Mouse (Mus musculus): Measurements from ENCODE around the gene Myzap. TPM values are rescaled to one million over a fixed set of nuclear protein-coding genes. Genes with fewer than 3 reads are reported as not detected.

Myzap gene
- polyA plus RNA-seq, 1 experiment, result 6.0 TPM

- Histone ChIP-seq H3K4me2 (ENCODE audit: low read depth) (no peak overlapping the region), H3K27me3 (ENCODE audit: control insufficient read depth, insufficient read depth, insufficient read length) (no peaks in the 10 kb centered on the region), H3ac (ENCODE audit: control insufficient read depth, insufficient read length) (no peak overlapping the region), H3K4me3 (no peak overlapping the region), H3K36me3 (ENCODE audit: control insufficient read depth, insufficient read depth) (no peaks in the 10 kb centered on the region), H3K79me2 (ENCODE audit: control insufficient read depth, insufficient read depth) (no peaks in the 10 kb centered on the region)
- TF ChIP-seq MAX (IDR thresholded peaks at IDR 0.05; ENCODE audit: low read depth), result no peak
- no peak for TF ChIP-seq TCF3 (IDR thresholded peaks at IDR 0.05; ENCODE audit: insufficient read length, low read depth)
- TF ChIP-seq POLR2A (IDR thresholded peaks at IDR 0.05; ENCODE audit: insufficient read length, low read depth), result no peak
- TF ChIP-seq POLR2AphosphoS2 (IDR thresholded peaks at IDR 0.05; ENCODE audit: insufficient read length, low read depth), result no peak
These were observed 25.2 kb upstream of the Myzap start for GRCm38 (mm10) chr9:71617363-71617762.

DNA sequence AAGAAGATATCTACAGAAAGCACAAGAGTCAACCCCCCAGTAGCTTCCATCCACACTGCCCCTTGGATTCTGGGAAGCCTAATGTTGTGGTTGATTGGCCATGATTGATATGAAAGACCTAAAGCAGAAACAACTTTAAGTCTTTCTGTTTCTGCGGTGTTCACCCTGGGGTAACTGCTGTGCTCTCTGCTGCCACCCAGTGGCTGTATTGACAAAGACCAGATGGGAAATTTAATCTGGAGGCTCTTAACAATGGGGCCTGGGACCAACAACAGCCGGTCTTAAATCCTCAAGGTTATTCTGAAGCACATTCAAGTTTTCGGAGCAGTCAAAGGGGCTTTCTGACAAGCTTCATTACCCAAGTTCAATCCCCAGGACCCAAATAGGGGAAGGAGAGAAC, 24.0 kb upstream of the Myzap start:
- no peaks in the 10 kb centered on the region for H3K27me3 ChIP-seq (ENCODE audit: control insufficient read depth, insufficient read depth, insufficient read length)
- H3ac ChIP-seq (ENCODE audit: control insufficient read depth, insufficient read length), result no peak overlapping the region
- TF ChIP-seq REST (IDR thresholded peaks at IDR 0.05; ENCODE audit: insufficient read depth, insufficient read length), result no peak
- TF ChIP-seq USF1 (IDR thresholded peaks at IDR 0.05; ENCODE audit: low read depth), result no peak
- no peak for TF ChIP-seq MAX (IDR thresholded peaks at IDR 0.05; ENCODE audit: low read depth)
- no peak for TF ChIP-seq TCF12 (IDR thresholded peaks at IDR 0.05; ENCODE audit: insufficient read depth, poor library complexity, severe bottlenecking)
- no peak for TF ChIP-seq E2F4 (IDR thresholded peaks at IDR 0.05; ENCODE audit: insufficient read depth)
- TF ChIP-seq SRF (IDR thresholded peaks at IDR 0.05; ENCODE audit: control insufficient read depth, insufficient read length, low read depth), result no peak
- no peak for TF ChIP-seq POLR2AphosphoS2 (IDR thresholded peaks at IDR 0.05; ENCODE audit: insufficient read length, low read depth)
- no peak for TF ChIP-seq MYOD1 (IDR thresholded peaks at IDR 0.05; ENCODE audit: control insufficient read depth in 1 of 3, insufficient read length in 2 of 3, low read depth in 2 of 3)
- TF ChIP-seq CEBPB (IDR thresholded peaks at IDR 0.05; ENCODE audit: insufficient read depth, poor library complexity, severe bottlenecking), result no peak

GRCm38 (mm10) chr9:71614643-71615042, 22.5 kb upstream of the Myzap start:
- Histone ChIP-seq H3K27me3 (ENCODE audit: control insufficient read depth, insufficient read depth, insufficient read length) (no peaks in the 10 kb centered on the region), H3K4me2 (ENCODE audit: low read depth) (no peak overlapping the region), H3ac (ENCODE audit: control insufficient read depth, insufficient read length) (no peak overlapping the region), H3K79me2 (ENCODE audit: control insufficient read depth, insufficient read depth) (no peaks in the 10 kb centered on the region), H3K36me3 (ENCODE audit: control insufficient read depth, insufficient read depth) (no peaks in the 10 kb centered on the region), H3K4me3 (no peak overlapping the region)
- TF ChIP-seq POLR2A (IDR thresholded peaks at IDR 0.05; ENCODE audit: insufficient read length, low read depth) (no peak), MYOD1 (IDR thresholded peaks at IDR 0.05; ENCODE audit: control insufficient read depth in 1 of 3, insufficient read length in 2 of 3, low read depth in 2 of 3) (no peak), MYOG (IDR thresholded peaks at IDR 0.05; ENCODE audit: control insufficient read depth in 1 of 3, insufficient read depth in 1 of 3, insufficient read length in 2 of 3, low read depth in 2 of 3) (no peak), TCF12 (IDR thresholded peaks at IDR 0.05; ENCODE audit: insufficient read depth, poor library complexity, severe bottlenecking) (no peak), E2F4 (IDR thresholded peaks at IDR 0.05; ENCODE audit: insufficient read depth) (no peak), MAX (IDR thresholded peaks at IDR 0.05; ENCODE audit: low read depth) (no peak), TCF3 (IDR thresholded peaks at IDR 0.05; ENCODE audit: insufficient read length, low read depth) (no peak), CEBPB (IDR thresholded peaks at IDR 0.05; ENCODE audit: insufficient read depth, poor library complexity, severe bottlenecking) (no peak), REST (IDR thresholded peaks at IDR 0.05; ENCODE audit: insufficient read depth, insufficient read length) (no peak), SRF (IDR thresholded peaks at IDR 0.05; ENCODE audit: control insufficient read depth, insufficient read length, low read depth) (no peak), POLR2AphosphoS2 (IDR thresholded peaks at IDR 0.05; ENCODE audit: insufficient read length, low read depth) (no peak), USF1 (IDR thresholded peaks at IDR 0.05; ENCODE audit: low read depth) (no peak)

More for the DNA sequence above, 24.0 kb upstream of the Myzap start:
- no peak overlapping the region for H3K4me2 ChIP-seq (ENCODE audit: low read depth)
- no peak overlapping the region for H3K4me3 ChIP-seq
- H3K79me2 ChIP-seq (ENCODE audit: control insufficient read depth, insufficient read depth), result no peaks in the 10 kb centered on the region
- no peaks in the 10 kb centered on the region for H3K36me3 ChIP-seq (ENCODE audit: control insufficient read depth, insufficient read depth)

DNA sequence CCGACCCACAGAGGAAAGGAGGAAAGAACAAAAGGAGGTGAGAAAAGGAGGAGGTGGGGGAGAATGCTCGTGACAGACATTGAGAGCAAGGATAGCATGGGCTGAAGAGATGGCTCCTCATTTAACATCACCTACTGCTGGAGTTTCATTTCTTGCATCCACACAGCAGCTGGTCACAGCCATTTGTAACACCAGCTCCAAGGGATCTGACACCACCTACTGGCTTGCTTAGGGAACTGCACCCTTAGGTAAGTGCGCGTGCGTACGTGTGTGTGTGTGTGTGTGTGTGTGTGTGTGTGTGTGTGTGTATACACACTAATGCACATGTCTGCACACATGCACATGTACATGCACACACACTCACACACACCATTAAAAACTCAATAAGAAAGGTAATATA, 20.8 kb upstream of the Myzap start:
- H3K79me2 ChIP-seq (ENCODE audit: control insufficient read depth, insufficient read depth), result no peaks in the 10 kb centered on the region
- H3ac ChIP-seq (ENCODE audit: control insufficient read depth, insufficient read length), result no peak overlapping the region
- H3K4me2 ChIP-seq (ENCODE audit: low read depth), result no peak overlapping the region
- TF ChIP-seq MYOD1 (IDR thresholded peaks at IDR 0.05; ENCODE audit: control insufficient read depth in 1 of 3, insufficient read length in 2 of 3, low read depth in 2 of 3) (no peak), MAX (IDR thresholded peaks at IDR 0.05; ENCODE audit: low read depth) (no peak), E2F4 (IDR thresholded peaks at IDR 0.05; ENCODE audit: insufficient read depth) (no peak), CEBPB (IDR thresholded peaks at IDR 0.05; ENCODE audit: insufficient read depth, poor library complexity, severe bottlenecking) (no peak)
- no peaks in the 10 kb centered on the region for H3K36me3 ChIP-seq (ENCODE audit: control insufficient read depth, insufficient read depth)
- no peak overlapping the region for H3K4me3 ChIP-seq
- no peaks in the 10 kb centered on the region for H3K27me3 ChIP-seq (ENCODE audit: control insufficient read depth, insufficient read depth, insufficient read length)

DNA sequence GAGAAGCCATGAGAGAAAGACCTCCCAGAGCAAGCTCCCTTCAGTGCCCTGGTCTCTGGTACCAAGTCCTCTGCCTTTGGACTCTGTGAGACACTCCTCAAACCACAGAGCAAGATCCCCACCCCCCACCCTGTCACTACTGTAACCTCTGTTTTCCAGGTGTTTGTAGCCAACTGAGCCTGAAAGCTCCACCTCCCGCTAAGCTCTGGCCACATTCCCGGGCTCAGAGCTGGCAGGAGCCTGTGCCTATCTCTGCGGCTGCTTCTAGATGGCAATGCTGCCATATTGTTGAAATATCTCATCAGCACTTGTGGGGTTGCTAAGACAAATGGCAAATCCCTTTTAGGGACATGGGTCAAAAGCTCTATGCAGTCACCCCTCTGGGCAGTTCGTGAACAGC, 19.7 kb upstream of the Myzap start:
- H3ac ChIP-seq (ENCODE audit: control insufficient read depth, insufficient read length), result no peak overlapping the region
- H3K36me3 ChIP-seq (ENCODE audit: control insufficient read depth, insufficient read depth), result no peaks in the 10 kb centered on the region
- H3K79me2 ChIP-seq (ENCODE audit: control insufficient read depth, insufficient read depth), result no peaks in the 10 kb centered on the region
- TF ChIP-seq POLR2A (IDR thresholded peaks at IDR 0.05; ENCODE audit: insufficient read length, low read depth) (no peak), MAX (IDR thresholded peaks at IDR 0.05; ENCODE audit: low read depth) (no peak), MYOG (IDR thresholded peaks at IDR 0.05; ENCODE audit: control insufficient read depth in 1 of 3, insufficient read depth in 1 of 3, insufficient read length in 2 of 3, low read depth in 2 of 3) (no peak), MYOD1 (IDR thresholded peaks at IDR 0.05; ENCODE audit: control insufficient read depth in 1 of 3, insufficient read length in 2 of 3, low read depth in 2 of 3) (no peak), CEBPB (IDR thresholded peaks at IDR 0.05; ENCODE audit: insufficient read depth, poor library complexity, severe bottlenecking) (no peak), TCF12 (IDR thresholded peaks at IDR 0.05; ENCODE audit: insufficient read depth, poor library complexity, severe bottlenecking) (no peak), POLR2AphosphoS2 (IDR thresholded peaks at IDR 0.05; ENCODE audit: insufficient read length, low read depth) (no peak), SRF (IDR thresholded peaks at IDR 0.05; ENCODE audit: control insufficient read depth, insufficient read length, low read depth) (no peak), E2F4 (IDR thresholded peaks at IDR 0.05; ENCODE audit: insufficient read depth) (no peak), TCF3 (IDR thresholded peaks at IDR 0.05; ENCODE audit: insufficient read length, low read depth) (no peak), REST (IDR thresholded peaks at IDR 0.05; ENCODE audit: insufficient read depth, insufficient read length) (no peak), USF1 (IDR thresholded peaks at IDR 0.05; ENCODE audit: low read depth) (no peak)
- H3K4me2 ChIP-seq (ENCODE audit: low read depth), result no peak overlapping the region
- H3K27me3 ChIP-seq (ENCODE audit: control insufficient read depth, insufficient read depth, insufficient read length), result no peaks in the 10 kb centered on the region
- no peak overlapping the region for H3K4me3 ChIP-seq

Measured in myocyte (in vitro differentiated cells).